Mouse (Mus musculus): ENCODE data around the gene Cdh10.

Cdh10 gene

DNA sequence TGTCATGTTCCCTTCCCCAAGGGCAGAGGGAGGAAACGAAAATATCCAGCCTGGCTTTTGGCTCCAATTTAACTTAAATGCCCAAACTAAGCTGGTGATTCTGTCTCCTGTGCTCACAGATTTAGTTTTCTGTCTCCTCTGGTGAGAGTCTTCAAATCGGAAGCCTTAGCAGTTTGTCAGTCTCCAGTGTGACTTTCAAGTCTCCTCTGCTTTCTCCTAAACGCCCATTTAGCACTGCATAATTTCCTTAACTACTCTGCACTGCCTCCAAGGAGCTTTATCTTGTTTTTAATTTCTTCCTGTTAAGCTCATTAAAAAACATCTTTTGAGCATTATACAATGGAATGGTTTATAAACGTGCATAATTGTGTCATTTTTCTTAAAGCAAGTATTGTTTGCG is 156.3 kb downstream of the Cdh10 start:
- DNase-seq (ENCODE audit: low spot score), result no peak

DNA sequence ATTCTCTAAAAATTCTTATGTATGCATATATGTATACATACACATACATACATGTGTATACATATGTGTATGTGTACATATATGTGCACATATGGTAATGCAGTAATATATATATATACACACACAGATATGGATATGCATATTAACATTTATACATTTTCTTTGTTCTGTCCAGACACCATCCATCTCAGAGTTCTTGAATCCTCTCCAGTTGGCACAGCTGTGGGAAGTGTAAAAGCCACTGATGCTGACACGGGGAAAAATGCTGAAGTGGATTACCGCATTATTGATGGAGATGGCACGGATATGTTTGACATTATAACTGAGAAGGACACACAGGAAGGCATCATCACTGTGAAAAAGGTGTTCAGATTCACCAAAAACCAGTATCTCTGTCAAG is 166.1 kb downstream of the Cdh10 start:
- no peak for DNase-seq (ENCODE audit: low spot score)

DNA sequence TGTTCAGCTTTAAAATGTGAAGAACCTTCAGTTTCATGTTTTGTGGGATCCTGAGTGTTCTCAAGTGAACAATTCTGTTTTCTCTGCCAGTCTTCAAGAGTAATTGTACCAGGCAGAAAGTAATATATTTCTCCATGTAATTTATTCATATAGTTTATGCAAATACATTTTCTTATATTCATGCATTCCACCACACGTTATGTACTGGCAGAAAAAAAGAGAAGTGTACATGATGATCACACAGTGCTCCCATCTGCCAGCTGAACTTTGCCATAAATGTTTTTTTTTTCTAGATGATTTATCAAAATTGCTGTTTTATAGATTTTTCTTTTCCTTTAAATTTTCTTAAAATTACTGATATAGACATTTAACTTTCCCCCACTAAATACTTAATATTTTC is 168.9 kb downstream of the Cdh10 start:
- DNase-seq (ENCODE audit: low spot score), result no peak

DNA sequence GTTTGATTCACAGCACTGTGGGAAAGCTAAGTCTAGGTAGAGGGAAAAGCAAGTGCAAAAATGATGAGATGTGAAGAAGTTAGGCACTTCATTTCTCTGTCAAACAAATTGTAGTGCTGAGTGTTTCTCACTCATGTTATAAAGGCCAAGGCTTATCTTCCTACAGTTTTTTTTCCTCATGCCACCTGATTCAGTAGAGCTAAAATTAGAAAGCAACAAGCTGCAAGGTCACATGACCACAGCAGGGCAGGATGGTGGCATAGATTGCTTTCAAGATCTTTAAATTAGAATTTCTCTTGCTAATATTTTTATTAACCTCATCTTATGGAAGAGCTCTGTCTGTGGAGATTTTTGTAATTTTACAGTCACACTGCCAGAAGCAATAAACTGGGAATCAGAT is 174.8 kb downstream of the Cdh10 start:
- no peak for DNase-seq (ENCODE audit: low spot score)

DNA sequence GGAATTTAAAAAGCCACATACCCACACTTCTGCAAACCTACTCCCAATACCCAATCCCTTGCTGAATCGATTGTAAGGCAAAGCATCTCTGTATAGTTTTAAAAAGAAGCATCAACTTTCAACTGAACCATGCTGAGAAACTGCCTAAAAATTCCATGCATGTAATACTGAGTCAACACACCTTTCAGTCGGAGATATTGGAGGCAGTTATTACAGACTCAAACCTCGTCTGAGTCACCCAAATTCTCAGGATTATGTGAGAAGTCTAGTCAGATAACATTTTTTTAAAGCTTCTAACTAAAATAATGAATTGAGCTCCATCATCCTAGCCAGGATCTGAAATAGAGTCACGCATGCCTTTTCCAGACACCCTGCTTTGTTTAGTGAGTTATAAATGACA is 175.5 kb downstream of the Cdh10 start:
- DNase-seq (ENCODE audit: low spot score), result no peak

DNA sequence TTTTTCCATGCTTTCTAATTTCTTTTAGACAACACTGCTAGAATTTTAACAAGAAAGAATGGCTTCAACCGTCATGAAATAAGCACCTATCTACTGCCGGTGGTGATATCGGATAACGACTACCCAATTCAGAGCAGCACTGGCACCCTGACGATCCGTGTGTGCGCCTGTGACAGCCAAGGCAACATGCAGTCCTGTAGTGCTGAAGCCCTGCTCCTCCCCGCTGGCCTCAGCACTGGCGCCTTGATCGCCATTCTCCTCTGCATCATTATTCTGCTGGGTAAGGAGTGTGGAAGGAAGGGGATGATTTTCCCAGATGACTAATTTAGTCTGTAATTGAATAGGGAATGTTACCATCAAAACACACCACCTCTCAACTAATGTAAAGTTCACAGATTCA is 192.1 kb downstream of the Cdh10 start:
- no peak for DNase-seq (ENCODE audit: low spot score)

DNA sequence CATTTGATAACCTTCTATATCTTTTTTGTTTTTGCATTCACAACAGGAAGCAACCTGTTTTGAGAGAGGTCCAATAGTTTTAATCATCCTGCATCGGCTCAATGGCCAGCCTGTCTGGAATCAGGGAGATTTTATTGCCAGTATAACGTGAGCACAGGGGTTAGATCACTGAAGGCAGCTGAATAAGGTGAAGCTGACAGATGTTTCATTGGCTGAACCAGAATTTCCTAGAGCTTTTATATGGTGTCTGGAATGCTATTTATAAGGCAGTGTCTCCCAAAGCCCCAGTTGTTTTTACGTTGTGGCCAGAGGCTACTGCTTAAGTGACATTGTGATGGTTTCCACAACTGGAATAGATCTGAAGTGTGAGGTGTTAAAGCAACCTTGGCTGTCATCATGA is 214.2 kb downstream of the Cdh10 start:
- DNase-seq (ENCODE audit: low spot score), result no peak

DNA sequence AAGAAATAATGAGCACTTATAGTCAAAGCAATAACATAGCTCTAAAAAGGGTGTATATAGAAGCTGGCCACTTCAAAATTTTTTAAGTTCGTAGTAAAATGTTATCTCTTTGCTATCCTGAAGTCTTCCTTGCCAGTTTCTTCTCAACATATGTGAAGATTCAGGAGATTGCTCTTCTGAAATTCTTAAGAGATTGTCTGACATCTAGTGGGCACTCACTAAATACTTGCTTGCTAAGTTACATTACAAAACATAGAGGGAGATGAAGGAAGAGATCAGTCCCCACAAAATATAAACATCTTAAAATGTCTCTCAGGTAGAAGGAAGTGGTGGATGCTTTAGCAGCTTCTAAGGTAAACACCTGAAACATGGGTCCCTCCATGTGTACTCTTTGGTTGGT is 221.3 kb downstream of the Cdh10 start:
- DNase-seq (ENCODE audit: low spot score), result no peak
